Mouse (Mus musculus): Measurements from ENCODE around the gene Gpr176.

DNA sequence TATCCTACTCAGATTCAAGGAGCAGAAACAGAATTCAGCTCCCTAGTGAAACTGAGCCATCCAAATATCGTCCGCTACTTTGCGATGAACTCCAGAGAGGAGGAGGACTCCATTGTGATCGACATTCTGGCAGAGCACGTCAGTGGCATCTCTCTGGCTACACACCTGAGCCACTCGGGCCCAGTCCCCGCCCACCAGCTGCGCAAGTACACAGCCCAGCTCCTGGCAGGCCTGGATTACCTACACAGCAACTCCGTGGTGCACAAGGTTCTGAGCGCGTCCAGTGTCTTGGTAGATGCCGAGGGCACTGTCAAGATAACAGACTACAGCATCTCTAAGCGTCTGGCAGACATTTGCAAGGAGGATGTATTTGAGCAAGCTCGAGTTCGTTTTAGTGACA lies 48.7 kb upstream of the Gpr176 start:
- TF ChIP-seq CTCF (IDR thresholded peaks at IDR 0.05; ENCODE audit: low read depth, low read length), result no peak
- TF ChIP-seq POLR2A (IDR thresholded peaks at IDR 0.05; ENCODE audit: extremely low read depth, insufficient read depth, low read length), result no peak

Data from liver, adult 2 months (tissue).